Mouse (Mus musculus): Measurements from ENCODE around the gene Kif4.

The Kif4 gene

DNA sequence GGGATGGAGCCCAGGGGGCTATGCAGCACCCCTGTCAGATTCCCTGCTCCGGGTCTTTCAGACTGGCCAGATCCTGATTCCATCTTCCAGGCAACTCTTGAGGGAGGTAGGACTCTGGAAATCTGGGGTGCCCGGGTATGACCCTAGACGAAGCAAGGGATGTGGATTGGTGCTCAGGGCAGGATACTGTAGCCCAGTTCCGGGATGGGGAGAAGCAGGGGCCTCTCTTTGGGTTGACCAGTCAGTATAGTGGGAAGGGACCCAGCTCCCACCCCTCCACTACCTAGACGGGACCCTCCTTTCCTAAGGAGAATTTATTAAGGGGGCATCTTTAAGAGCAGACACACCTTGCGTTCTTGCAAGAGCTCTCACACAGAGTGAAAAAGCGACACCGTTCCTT, 104.7 kb downstream of the Kif4 start:
- DNase-seq (ENCODE audit: low read depth, low spot score), result no peak

- DNase-seq (ENCODE audit: low read depth, low spot score), result no peak
Observed at GRCm38 (mm10) chrX:100734359-100734758, 108.8 kb downstream of the Kif4 start.

GRCm38 (mm10) chrX:100738918-100739317, 113.4 kb downstream of the Kif4 start:
- DNase-seq (ENCODE audit: low read depth, low spot score), result peak; percentile 8

- DNase-seq (ENCODE audit: low read depth, low spot score), result no peak
Observed at GRCm38 (mm10) chrX:100739443-100739842, 113.9 kb downstream of the Kif4 start.

DNA sequence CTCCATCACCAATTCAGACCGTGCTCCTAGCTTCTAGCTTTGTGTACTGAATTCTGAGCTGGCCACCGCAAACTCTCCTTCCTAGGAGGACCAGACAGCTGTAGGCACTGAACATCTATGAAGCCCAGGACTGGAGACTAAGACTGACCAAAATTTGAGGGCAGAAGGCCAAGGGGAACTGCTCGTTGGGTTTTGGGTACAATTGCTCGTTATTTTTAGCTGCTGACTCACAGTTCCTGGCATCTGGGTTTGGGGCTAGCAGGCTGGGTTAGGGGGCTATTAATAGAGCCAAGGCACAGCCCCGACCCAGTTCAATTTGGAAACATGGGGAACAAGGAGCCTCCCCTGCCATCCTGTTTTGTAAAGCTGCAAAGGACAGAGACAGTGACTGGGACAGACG, 115.2 kb downstream of the Kif4 start:
- no peak for DNase-seq (ENCODE audit: low read depth, low spot score)

DNA sequence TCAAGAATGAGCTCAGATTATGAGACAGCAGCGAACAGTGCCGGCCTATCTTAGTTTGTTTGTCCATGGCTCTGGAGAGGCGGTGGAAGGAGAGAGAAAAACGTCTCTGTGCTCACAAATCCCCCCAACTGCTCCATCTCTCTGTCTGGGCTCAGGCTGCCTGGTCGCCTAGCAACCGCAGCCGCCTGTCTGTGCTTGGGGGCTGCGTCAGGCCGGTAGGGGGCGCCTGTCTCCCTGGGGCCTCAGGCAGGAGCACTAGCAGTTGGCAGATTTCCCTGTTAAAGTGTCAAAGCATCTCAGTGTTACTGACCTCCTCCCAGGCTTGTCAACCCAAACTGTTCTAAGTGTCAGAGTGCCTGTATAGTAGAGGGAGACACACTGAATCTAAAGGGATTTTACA, 116.4 kb downstream of the Kif4 start:
- peak; percentile 13 for DNase-seq (ENCODE audit: low read depth, low spot score)

GRCm38 (mm10) chrX:100765855-100766254, 140.3 kb downstream of the Kif4 start:
- DNase-seq (ENCODE audit: low read depth, low spot score), result no peak

DNA sequence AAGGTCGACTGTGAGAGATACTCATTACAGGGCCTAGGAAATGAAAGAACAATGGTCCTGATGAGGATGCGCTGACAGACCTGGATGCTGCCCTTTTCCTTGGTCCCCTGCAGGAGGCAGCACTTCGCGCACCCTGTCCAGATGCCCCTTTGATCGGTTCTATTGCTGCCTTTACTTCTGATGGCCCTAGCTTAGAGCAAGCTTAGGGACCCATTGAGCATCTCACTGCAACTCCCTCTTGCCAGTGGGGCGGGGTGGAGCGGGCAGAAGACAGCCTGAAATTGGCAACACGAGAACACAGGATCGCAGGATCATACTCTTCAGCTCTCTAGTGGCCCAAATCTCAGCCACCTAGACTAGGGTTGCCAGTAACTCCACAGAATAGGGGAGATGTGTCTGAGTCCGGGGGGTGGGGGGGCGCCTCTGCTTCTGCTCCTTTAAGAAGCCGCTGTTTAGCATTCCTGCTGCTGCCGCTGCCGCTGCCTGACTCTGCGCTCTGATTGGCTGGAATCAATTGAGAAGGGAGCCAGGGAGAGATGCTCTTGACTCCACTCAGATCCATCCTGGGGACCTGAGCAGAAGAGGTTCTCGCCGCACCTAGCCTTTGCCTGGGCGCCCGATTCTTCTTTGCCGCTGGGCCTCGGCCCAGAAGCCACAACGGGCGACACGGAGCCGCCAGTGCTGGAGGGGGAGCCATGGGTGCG, 141.8 kb downstream of the Kif4 start, which contains the start of gene Dlg3:
Dlg3 (plus strand) TSS at position 542 of the 704 bp plus-strand sequence.
- DNase-seq (ENCODE audit: low read depth, low spot score), result no peak

- no peak for DNase-seq (ENCODE audit: low read depth, low spot score)
Observed at GRCm38 (mm10) chrX:100767885-100768626, 142.5 kb downstream of the Kif4 start.

DNA sequence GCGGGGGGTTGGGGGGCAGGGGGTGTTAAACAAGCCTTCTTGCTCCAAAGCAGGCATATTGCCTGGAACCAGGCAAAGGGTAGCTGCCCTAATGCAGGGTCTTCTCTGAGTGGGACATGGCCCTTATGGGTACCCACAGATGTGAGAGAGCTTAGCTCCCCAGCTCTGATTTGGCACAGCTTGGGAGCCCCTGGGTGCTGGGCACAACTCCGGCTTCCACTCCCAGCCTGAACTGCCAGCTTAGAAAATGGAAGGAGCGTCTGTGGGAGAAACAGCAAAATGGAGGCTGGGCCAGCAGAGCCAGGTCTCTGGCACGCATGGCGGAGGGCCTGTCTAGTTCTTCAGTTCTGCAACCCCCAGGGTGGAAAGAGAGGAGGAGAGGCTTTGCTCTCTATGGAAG, 143.7 kb downstream of the Kif4 start:
- no peak for DNase-seq (ENCODE audit: low read depth, low spot score)

GRCm38 (mm10) chrX:100774341-100774811, 148.8 kb downstream of the Kif4 start:
- DNase-seq (ENCODE audit: low read depth, low spot score), result no peak

- no peak for DNase-seq (ENCODE audit: low read depth, low spot score)
Observed at GRCm38 (mm10) chrX:100775405-100775804, 149.9 kb downstream of the Kif4 start.

- DNase-seq (ENCODE audit: low read depth, low spot score), result no peak
Observed at GRCm38 (mm10) chrX:100776494-100776893, 151.0 kb downstream of the Kif4 start.
